27 mouse cellular contexts compared by ENCODE assay signal in genomic region chr9:57543951-57544350, GRCm38 (mm10). TPM values are rescaled to one million over a fixed set of nuclear protein-coding genes. Genes with fewer than 3 reads are reported as not detected.
"Had no signal": no experiment of that assay in that cellular context is flagged by ENCODE, and none has a peak within 500 bp of the region (broad histone marks: within the 10 kb centered on the region; RNA-seq: fewer than 3 reads in every experiment).

No protein-coding gene starts in this region.

- DNase-seq: gastrocnemius, postnatal 14 days; gastrocnemius, postnatal 36 days; heart, adult 11 months; heart, adult 2 months; heart, postnatal 14 days; heart, postnatal 36 days; kidney, adult 11 months; kidney, adult 2 months; kidney, postnatal 14 days; kidney, postnatal 36 days; layer of hippocampus, adult 9-11 months; layer of hippocampus, postnatal 36 days; left cerebral cortex, postnatal 4 days had no signal

- H3K4me3 ChIP-seq: heart, adult 2 months; heart, embryonic 13.5 days; heart, embryonic 15.5 days; hindbrain, embryonic 13.5 days; hindbrain, embryonic 15.5 days; limb, embryonic 13.5 days; limb, embryonic 15.5 days; liver, embryonic 12.5 days had no signal

- H3K9me3 ChIP-seq: heart, embryonic 13.5 days; heart, embryonic 15.5 days; hindbrain, embryonic 13.5 days; hindbrain, embryonic 15.5 days; limb, embryonic 13.5 days; limb, embryonic 15.5 days; liver, embryonic 12.5 days had no signal

- H3K27ac ChIP-seq: heart, adult 2 months; heart, embryonic 13.5 days; heart, embryonic 15.5 days; hindbrain, embryonic 13.5 days; hindbrain, postnatal 0 days; limb, embryonic 13.5 days; limb, embryonic 15.5 days; liver, embryonic 12.5 days; liver, embryonic 14.5 days had no signal

- H3K4me2 ChIP-seq: heart, embryonic 11.5 days; heart, embryonic 13.5 days; heart, embryonic 15.5 days; hindbrain, embryonic 13.5 days; hindbrain, embryonic 15.5 days; limb, embryonic 13.5 days; limb, embryonic 15.5 days; liver, embryonic 12.5 days had no signal

- H3K27me3 ChIP-seq: heart, embryonic 13.5 days; heart, embryonic 15.5 days; hindbrain, embryonic 13.5 days; hindbrain, embryonic 15.5 days; limb, embryonic 13.5 days; limb, embryonic 15.5 days; liver, embryonic 12.5 days had no signal

- H3K9ac ChIP-seq: heart, embryonic 13.5 days; heart, embryonic 15.5 days; hindbrain, embryonic 13.5 days; hindbrain, embryonic 15.5 days; limb, embryonic 13.5 days; limb, embryonic 15.5 days; liver, embryonic 12.5 days; liver, embryonic 14.5 days had no signal

RNA-seq across cellular contexts. Expression of gene Rpp25, which starts 40.1 kb away (rescaled TPM):
- total RNA-seq: gastrocnemius, adult 18-20 months; gastrocnemius, adult 8-10 months; gastrocnemius, postnatal 14 days; gastrocnemius, postnatal 36 days; hematopoietic stem cell, adult 5-6 weeks; liver, adult 2 months had no signal
- polyA plus RNA-seq: liver, adult 2 months had no signal
